Mouse (Mus musculus): ENCODE results near the gene Zfp143. TPM values are rescaled to one million over a fixed set of nuclear protein-coding genes. Genes with fewer than 3 reads are reported as not detected.
A peak's percentile ranks its signal among the peaks of the same experiment; 100 is the strongest.

The Zfp143 gene
- polyA plus RNA-seq, 1 experiment: 0.13 TPM

DNA sequence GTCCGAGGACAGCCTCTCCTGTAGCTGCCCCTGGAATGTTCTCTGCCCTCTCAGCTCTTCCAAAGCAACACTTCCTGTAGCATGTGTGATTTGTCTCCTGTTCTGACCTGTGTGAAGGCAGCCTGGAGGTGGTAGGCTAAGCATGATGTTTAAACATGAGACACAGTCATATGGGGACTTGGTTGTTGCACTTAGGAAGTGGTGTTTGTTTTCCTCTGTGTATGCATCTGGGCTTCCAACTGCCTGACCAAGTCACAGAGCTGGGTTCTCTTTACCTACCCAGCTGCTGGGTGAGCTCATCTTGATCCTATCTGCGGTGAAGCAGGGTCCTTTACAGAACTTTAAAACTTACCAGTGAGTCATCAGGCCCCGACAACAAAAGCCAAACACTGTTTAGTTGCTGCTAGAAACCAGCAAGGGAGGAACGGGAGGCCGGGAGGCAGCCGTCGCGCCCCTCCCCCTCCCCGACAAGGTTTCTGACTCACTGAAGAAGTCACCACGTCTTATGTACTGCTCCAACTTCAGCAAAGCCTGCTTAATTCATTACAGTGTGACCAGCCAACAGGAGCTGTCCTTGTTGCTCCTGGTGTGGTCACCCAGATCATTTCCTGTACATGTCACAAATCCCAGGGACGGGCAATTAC, 48.1 kb downstream of the Zfp143 start:
- no peaks in the 10 kb centered on the region for H3K27me3 ChIP-seq (ENCODE audit: control insufficient read depth)
- H3K9me3 ChIP-seq (ENCODE audit: control insufficient read depth, low read length): no peaks in the 10 kb centered on the region
- no peaks in the 10 kb centered on the region for H3K36me3 ChIP-seq (ENCODE audit: control insufficient read depth)
- peak overlapping the region; percentile 56 for H3K4me3 ChIP-seq (replicated peaks)
- TF ChIP-seq GATA1 (IDR thresholded peaks at IDR 0.05; ENCODE audit: low read length): no peak
- TF ChIP-seq TAL1 (IDR thresholded peaks at IDR 0.05; ENCODE audit: low read length): no peak
- H3K4me1 ChIP-seq (ENCODE audit: control insufficient read depth): peaks cover 24% of the 10 kb centered on the region

GRCm38 (mm10) chr7:110110061-110110656, 49.1 kb downstream of the Zfp143 start:
- TF ChIP-seq GATA1 (IDR thresholded peaks at IDR 0.05; ENCODE audit: low read length) (no peak), TAL1 (IDR thresholded peaks at IDR 0.05; ENCODE audit: low read length) (no peak)
- no peaks in the 10 kb centered on the region for H3K36me3 ChIP-seq (ENCODE audit: control insufficient read depth)
- no peaks in the 10 kb centered on the region for H3K9me3 ChIP-seq (ENCODE audit: control insufficient read depth, low read length)
- H3K27me3 ChIP-seq (ENCODE audit: control insufficient read depth): no peaks in the 10 kb centered on the region
- H3K4me3 ChIP-seq (replicated peaks): no peak overlapping the region
- H3K4me1 ChIP-seq (ENCODE audit: control insufficient read depth): peaks cover 21% of the 10 kb centered on the region

DNA sequence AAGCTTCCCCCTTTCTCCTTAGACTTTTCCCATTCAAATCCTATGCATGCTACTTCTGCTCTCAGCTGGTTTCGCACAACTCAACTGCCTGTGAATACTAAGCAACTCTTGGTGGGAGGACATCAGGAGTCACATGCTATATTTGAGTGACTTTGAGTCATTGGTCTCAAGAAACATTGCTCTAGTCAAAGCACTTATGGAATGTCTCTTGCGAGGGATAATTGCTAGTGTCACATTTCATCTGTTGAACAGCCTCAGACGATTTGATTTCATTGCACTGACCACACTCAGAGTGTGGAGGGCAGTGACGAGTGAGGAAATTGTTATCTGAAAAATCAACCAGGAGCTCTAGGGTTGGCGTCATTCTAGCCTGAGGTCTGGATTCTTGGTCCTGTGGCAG, 53.7 kb downstream of the Zfp143 start:
- H3K27me3 ChIP-seq (ENCODE audit: control insufficient read depth): no peaks in the 10 kb centered on the region
- peaks cover 10% of the 10 kb centered on the region for H3K4me1 ChIP-seq (ENCODE audit: control insufficient read depth)
- no peak overlapping the region for H3K4me3 ChIP-seq (replicated peaks)
- no peaks in the 10 kb centered on the region for H3K36me3 ChIP-seq (ENCODE audit: control insufficient read depth)
- TF ChIP-seq GATA1 (IDR thresholded peaks at IDR 0.05; ENCODE audit: low read length) (no peak), TAL1 (IDR thresholded peaks at IDR 0.05; ENCODE audit: low read length) (no peak)
- no peaks in the 10 kb centered on the region for H3K9me3 ChIP-seq (ENCODE audit: control insufficient read depth, low read length)

- H3K36me3 ChIP-seq (ENCODE audit: control insufficient read depth): no peaks in the 10 kb centered on the region
- no peaks in the 10 kb centered on the region for H3K9me3 ChIP-seq (ENCODE audit: control insufficient read depth, low read length)
- peaks cover 18% of the 10 kb centered on the region for H3K4me1 ChIP-seq (ENCODE audit: control insufficient read depth)
- no peaks in the 10 kb centered on the region for H3K27me3 ChIP-seq (ENCODE audit: control insufficient read depth)
- H3K4me3 ChIP-seq (replicated peaks): no peak overlapping the region
- TF ChIP-seq GATA1 (IDR thresholded peaks at IDR 0.05; ENCODE audit: low read length) (no peak), TAL1 (IDR thresholded peaks at IDR 0.05; ENCODE audit: low read length) (no peak)
Measured at GRCm38 (mm10) chr7:110116731-110117291, 55.8 kb downstream of the Zfp143 start.

GRCm38 (mm10) chr7:110118448-110118847, 57.4 kb downstream of the Zfp143 start:
- Histone ChIP-seq H3K4me3 (replicated peaks) (no peak overlapping the region), H3K9me3 (ENCODE audit: control insufficient read depth, low read length) (no peaks in the 10 kb centered on the region), H3K4me1 (ENCODE audit: control insufficient read depth) (peaks cover 21% of the 10 kb centered on the region), H3K27me3 (ENCODE audit: control insufficient read depth) (no peaks in the 10 kb centered on the region), H3K36me3 (ENCODE audit: control insufficient read depth) (no peaks in the 10 kb centered on the region)
- TF ChIP-seq GATA1 (IDR thresholded peaks at IDR 0.05; ENCODE audit: low read length): no peak
- no peak for TF ChIP-seq TAL1 (IDR thresholded peaks at IDR 0.05; ENCODE audit: low read length)

DNA sequence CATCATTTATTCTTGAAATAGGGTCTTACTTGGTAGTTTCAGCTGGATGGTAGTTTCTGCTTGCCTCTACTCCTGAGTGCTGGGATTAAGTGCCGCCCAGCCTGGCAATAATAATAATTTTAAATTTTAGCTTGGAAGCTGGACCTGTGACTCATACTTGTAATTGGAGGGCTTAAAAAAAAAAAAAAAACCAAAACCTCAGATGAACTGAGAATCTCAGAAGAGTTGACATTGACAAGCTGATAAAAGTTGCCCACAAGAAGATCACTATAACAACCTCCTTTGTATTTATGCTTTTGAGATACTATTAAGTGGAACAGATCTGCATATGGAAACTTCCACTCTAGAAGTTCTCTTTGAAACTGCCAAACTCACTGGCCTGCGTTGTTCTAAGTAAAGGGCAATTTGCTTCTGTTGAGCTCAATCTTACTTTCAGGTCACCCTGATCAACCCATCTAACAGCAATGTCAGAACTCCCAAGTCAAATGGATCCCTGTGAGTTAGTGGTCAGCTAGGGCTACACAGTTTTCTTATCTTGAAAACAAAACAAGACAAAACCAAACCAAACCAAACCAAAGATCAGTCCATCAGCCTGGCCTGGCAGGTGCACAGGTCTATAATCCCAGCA, 59.3 kb downstream of the Zfp143 start:
- Histone ChIP-seq H3K36me3 (ENCODE audit: control insufficient read depth) (peaks cover 12% of the 10 kb centered on the region), H3K4me1 (ENCODE audit: control insufficient read depth) (peaks cover 35% of the 10 kb centered on the region), H3K9me3 (ENCODE audit: control insufficient read depth, low read length) (no peaks in the 10 kb centered on the region), H3K27me3 (ENCODE audit: control insufficient read depth) (no peaks in the 10 kb centered on the region), H3K4me3 (replicated peaks) (peak overlapping the region; percentile 99)
- TF ChIP-seq TAL1 (IDR thresholded peaks at IDR 0.05; ENCODE audit: low read length) (no peak), GATA1 (IDR thresholded peaks at IDR 0.05; ENCODE audit: low read length) (no peak)

- peaks cover 35% of the 10 kb centered on the region for H3K4me1 ChIP-seq (ENCODE audit: control insufficient read depth)
- TF ChIP-seq GATA1 (IDR thresholded peaks at IDR 0.05; ENCODE audit: low read length) (no peak), TAL1 (IDR thresholded peaks at IDR 0.05; ENCODE audit: low read length) (no peak)
- H3K4me3 ChIP-seq (replicated peaks): peak overlapping the region; percentile 99
- H3K36me3 ChIP-seq (ENCODE audit: control insufficient read depth): peaks cover 20% of the 10 kb centered on the region
- no peaks in the 10 kb centered on the region for H3K27me3 ChIP-seq (ENCODE audit: control insufficient read depth)
- H3K9me3 ChIP-seq (ENCODE audit: control insufficient read depth, low read length): no peaks in the 10 kb centered on the region
Measured at GRCm38 (mm10) chr7:110121162-110121515, 60.1 kb downstream of the Zfp143 start.

DNA sequence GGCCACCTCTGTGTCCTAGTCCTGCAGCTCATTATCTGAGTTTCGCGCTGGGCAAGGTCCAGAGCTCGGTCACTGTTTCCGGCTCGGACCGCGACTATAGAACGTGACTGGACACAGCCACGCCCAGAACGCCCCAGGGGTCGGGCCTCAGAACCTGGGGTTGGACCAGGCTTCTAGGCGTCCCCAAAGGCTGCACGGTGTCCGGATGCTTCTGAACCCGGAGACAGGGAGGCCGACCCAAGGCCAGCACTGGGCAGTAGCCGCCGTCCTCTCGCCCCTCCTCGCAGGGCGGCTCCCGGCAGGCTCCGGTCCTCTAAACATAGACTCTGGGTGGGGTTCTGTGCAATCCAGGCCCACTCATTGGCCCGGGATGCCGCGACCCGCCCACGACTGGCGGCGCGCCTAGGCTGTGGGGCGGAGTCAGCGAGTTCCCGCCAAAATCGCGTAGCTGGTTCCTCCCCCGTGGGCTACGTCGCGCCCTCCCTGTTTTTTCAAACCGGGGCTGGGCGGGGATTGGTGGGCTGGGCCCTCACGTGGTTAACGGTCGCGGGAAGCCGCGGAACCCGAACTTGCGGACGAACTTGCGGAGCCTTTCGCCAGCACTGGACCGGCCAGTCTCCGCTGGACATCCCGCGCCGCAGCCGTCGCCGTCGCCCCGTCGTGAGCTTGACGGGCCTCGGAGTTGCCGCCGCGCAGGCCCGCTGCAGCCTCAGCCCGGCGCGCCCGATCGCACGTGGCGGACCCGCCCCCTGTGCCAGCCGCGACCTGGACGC, 60.7 kb downstream of the Zfp143 start, which contains the start of gene Wee1:
TSS of gene Wee1 (plus strand) at position 531 of the 773 bp plus-strand sequence.
- Histone ChIP-seq H3K4me1 (ENCODE audit: control insufficient read depth) (peaks cover 38% of the 10 kb centered on the region), H3K36me3 (ENCODE audit: control insufficient read depth) (peaks cover 26% of the 10 kb centered on the region), H3K4me3 (replicated peaks) (peak within 1 kb of the TSS; percentile 99), H3K27me3 (ENCODE audit: control insufficient read depth) (no peaks in the 10 kb centered on the region), H3K9me3 (ENCODE audit: control insufficient read depth, low read length) (no peaks in the 10 kb centered on the region)
- TF ChIP-seq TAL1 (IDR thresholded peaks at IDR 0.05; ENCODE audit: low read length): no peak
- no peak for TF ChIP-seq GATA1 (IDR thresholded peaks at IDR 0.05; ENCODE audit: low read length)

DNA sequence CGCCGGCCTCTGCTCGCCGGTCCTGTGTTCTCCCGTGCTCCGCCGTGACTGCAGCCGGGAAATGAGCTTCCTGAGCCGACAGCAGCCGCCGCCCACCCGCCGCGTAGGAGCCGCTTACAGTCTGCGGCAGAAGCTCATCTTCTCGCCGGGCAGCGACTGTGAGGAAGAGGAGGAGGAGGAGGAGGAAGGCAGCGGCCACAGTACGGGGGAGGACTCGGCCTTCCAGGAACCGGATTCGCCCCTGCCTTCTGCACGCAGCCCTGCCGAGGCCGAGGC, 61.2 kb downstream of the Zfp143 start:
- Histone ChIP-seq H3K36me3 (ENCODE audit: control insufficient read depth) (peaks cover 30% of the 10 kb centered on the region), H3K4me3 (replicated peaks) (peak overlapping the region; percentile 99), H3K9me3 (ENCODE audit: control insufficient read depth, low read length) (no peaks in the 10 kb centered on the region), H3K27me3 (ENCODE audit: control insufficient read depth) (no peaks in the 10 kb centered on the region), H3K4me1 (ENCODE audit: control insufficient read depth) (peaks cover 35% of the 10 kb centered on the region)
- TF ChIP-seq TAL1 (IDR thresholded peaks at IDR 0.05; ENCODE audit: low read length) (no peak), GATA1 (IDR thresholded peaks at IDR 0.05; ENCODE audit: low read length) (no peak)
